Mouse (Mus musculus): Measurements from ENCODE around the gene Rpl29. TPM values are rescaled to one million over a fixed set of nuclear protein-coding genes. Genes with fewer than 3 reads are reported as not detected.

Gene Rpl29
- total RNA-seq, 1 experiment: 61.2 TPM

DNA sequence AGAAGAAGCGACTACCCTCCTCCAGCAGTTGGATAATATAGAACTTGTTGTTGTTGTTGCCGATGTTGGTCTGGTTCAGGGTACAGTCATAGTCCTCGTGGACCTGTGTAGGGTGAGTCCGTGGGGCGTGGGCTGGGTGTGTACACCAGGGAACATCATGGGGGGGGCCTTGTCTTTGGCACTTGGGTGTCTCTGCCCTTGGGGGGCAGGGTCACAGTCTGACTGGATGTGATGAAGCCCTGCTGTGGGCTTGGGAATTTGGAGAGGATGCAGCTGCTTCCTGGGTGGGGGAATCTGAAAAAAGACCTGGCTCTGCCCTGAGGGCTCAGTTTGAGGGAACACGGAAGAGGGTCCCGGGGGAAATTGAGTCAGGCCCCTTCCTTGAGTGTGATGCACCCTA, 45.8 kb downstream of the Rpl29 start:
- TF ChIP-seq ZNF384 (IDR thresholded peaks at IDR 0.05; ENCODE audit: low read depth, low read length) (no peak), ZC3H11A (IDR thresholded peaks at IDR 0.05; ENCODE audit: borderline replicate concordance, low read depth, low read length) (no peak)
- in situ Hi-C loops (cut with MboI; ENCODE audit: low sequenced_read_pairs in 2 of 2, unreplicated experiment in 2 of 2): no loop called here
- Histone ChIP-seq H3K4me1 (ENCODE audit: control insufficient read depth in 2 of 2, insufficient read depth in 2 of 2, low read length in 2 of 2, poor library complexity in 1 of 2) (peaks cover 5 to 24% of the 10 kb centered on the region in 2 experiments; a peak in 2 of 4 replicates), H3K9ac (ENCODE audit: insufficient read depth, low read depth, low read length, poor library complexity, severe bottlenecking) (no peak overlapping the region), H3K27ac (ENCODE audit: insufficient read depth, low read depth, low read length, poor library complexity, severe bottlenecking) (no peak overlapping the region), H3K36me3 (ENCODE audit: control insufficient read depth, insufficient read depth, low read length, poor library complexity, severe bottlenecking) (peaks cover 7% of the 10 kb centered on the region), H3K4me3 (ENCODE audit: insufficient read depth in 1 of 2, low read depth in 1 of 2, low read length in 2 of 2, poor library complexity in 1 of 2, severe bottlenecking in 1 of 2) (peak overlapping the region; percentile 27 to 31; a peak in 3 of 4 replicates), H3K9me3 (ENCODE audit: control insufficient read depth, insufficient read depth, low read depth, low read length) (no peaks in the 10 kb centered on the region)
- no peak for DNase-seq (ENCODE audit: low read depth, low spot score)

DNA sequence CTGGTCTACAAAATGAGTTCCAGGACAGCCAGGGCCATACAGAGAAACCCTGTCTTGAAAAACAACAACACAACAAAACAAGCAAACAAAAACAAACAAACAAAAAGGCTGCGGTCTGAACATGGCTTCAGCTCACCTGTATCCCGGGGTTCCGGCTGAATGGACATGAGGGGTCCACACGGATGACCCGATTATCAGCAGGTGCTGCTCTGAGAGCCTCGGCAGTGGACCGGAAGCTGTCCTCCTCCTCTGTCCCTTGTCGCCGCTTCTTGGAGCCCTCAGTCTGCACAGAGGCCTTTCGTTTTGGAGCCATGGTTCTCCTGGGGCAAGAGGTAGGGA, 46.4 kb downstream of the Rpl29 start, which contains the start of gene Rrp9:
Rrp9 (plus strand) TSS at position 301 of the 339 bp plus-strand sequence.
- H3K9ac ChIP-seq (ENCODE audit: insufficient read depth, low read depth, low read length, poor library complexity, severe bottlenecking): peak within 1 kb of the TSS; percentile 54; the same call in 1 of the 2 replicates

GRCm38 (mm10) chr9:106476002-106476923, 47.0 kb downstream of the Rpl29 start:
- DNase-seq (ENCODE audit: low read depth, low spot score): no peak
- TF ChIP-seq CHD2 (IDR thresholded peaks at IDR 0.05; ENCODE audit: low read depth, low read length) (no peak), MAFK (IDR thresholded peaks at IDR 0.05; ENCODE audit: insufficient read depth, low read depth, low read length) (no peak), HCFC1 (IDR thresholded peaks at IDR 0.05; ENCODE audit: borderline replicate concordance, insufficient read depth, low read length) (no peak), ZC3H11A (IDR thresholded peaks at IDR 0.05; ENCODE audit: borderline replicate concordance, low read depth, low read length) (no peak), ZNF384 (IDR thresholded peaks at IDR 0.05; ENCODE audit: low read depth, low read length) (no peak)
- H3K4me3 ChIP-seq (ENCODE audit: insufficient read depth in 1 of 2, low read depth in 1 of 2, low read length in 2 of 2, poor library complexity in 1 of 2, severe bottlenecking in 1 of 2): peak overlapping the region in 1 of 2 experiments; percentile 31; a peak in 2 of 4 replicates

More for the DNA sequence above, 46.4 kb downstream of the Rpl29 start, which contains the start of gene Rrp9:
- no peak for DNase-seq (ENCODE audit: low read depth, low spot score)
- Histone ChIP-seq H3K27ac (ENCODE audit: insufficient read depth, low read depth, low read length, poor library complexity, severe bottlenecking) (no peak within 1 kb of the TSS), H3K4me3 (ENCODE audit: insufficient read depth in 1 of 2, low read depth in 1 of 2, low read length in 2 of 2, poor library complexity in 1 of 2, severe bottlenecking in 1 of 2) (peak within 1 kb of the TSS; percentile 31), H3K9me3 (ENCODE audit: control insufficient read depth, insufficient read depth, low read depth, low read length) (no peaks in the 10 kb centered on the region), H3K4me1 (ENCODE audit: control insufficient read depth in 2 of 2, insufficient read depth in 2 of 2, low read length in 2 of 2, poor library complexity in 1 of 2) (peaks cover 5 to 24% of the 10 kb centered on the region in 2 experiments; a peak in 2 of 4 replicates), H3K36me3 (ENCODE audit: control insufficient read depth, insufficient read depth, low read length, poor library complexity, severe bottlenecking) (peaks cover 12% of the 10 kb centered on the region)
- TF ChIP-seq ZNF384 (IDR thresholded peaks at IDR 0.05; ENCODE audit: low read depth, low read length) (no peak), ZC3H11A (IDR thresholded peaks at IDR 0.05; ENCODE audit: borderline replicate concordance, low read depth, low read length) (no peak), MAFK (IDR thresholded peaks at IDR 0.05; ENCODE audit: insufficient read depth, low read depth, low read length) (no peak)
- in situ Hi-C loops (cut with MboI; ENCODE audit: low sequenced_read_pairs in 2 of 2, unreplicated experiment in 2 of 2): no loop called here

DNA sequence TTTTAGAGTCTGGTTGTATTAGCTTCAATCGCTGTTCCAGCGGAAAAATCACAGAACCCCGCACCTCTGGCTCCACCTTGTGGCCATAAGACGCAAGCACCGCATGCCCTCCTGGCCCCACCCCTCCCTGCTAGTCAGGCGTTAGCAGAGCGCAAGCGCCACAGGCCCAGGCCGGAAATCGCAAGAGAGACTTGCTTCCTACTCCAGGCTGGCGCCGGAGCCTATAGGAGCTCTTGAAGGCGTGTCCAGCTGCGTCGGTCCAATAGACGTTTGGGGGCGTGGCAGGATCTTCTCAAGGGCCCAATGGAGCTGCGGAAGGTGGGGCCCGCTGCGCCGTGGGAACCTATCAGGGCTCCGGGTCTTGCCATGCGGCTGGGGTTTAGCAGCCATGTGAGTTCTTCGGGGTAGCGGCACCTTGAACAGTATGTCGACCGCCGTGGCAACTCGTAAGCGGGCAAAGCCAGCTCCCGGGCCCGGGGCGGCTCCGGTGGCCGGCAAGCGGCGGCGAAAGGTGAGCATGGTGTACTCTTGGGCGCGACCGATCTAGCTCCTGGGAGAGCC, 47.8 kb downstream of the Rpl29 start, which contains the start of gene Parp3:
Parp3 (minus strand) TSS at position 26 of the 561 bp plus-strand sequence.
- TF ChIP-seq HCFC1 (IDR thresholded peaks at IDR 0.05; ENCODE audit: borderline replicate concordance, insufficient read depth, low read length) (no peak), CHD2 (IDR thresholded peaks at IDR 0.05; ENCODE audit: low read depth, low read length) (peak; percentile 81), ZC3H11A (IDR thresholded peaks at IDR 0.05; ENCODE audit: borderline replicate concordance, low read depth, low read length) (peak; percentile 85; the same call in 1 of the 2 replicates), MAFK (IDR thresholded peaks at IDR 0.05; ENCODE audit: insufficient read depth, low read depth, low read length) (no peak), ZNF384 (IDR thresholded peaks at IDR 0.05; ENCODE audit: low read depth, low read length) (no peak)
- peak; percentile 99 for DNase-seq (ENCODE audit: low read depth, low spot score)
- in situ Hi-C loops (cut with MboI; ENCODE audit: low sequenced_read_pairs in 2 of 2, unreplicated experiment in 2 of 2): no loop called here
- H3K9ac ChIP-seq (ENCODE audit: insufficient read depth, low read depth, low read length, poor library complexity, severe bottlenecking): peak within 1 kb of the TSS; percentile 86
- H3K27ac ChIP-seq (ENCODE audit: insufficient read depth, low read depth, low read length, poor library complexity, severe bottlenecking): no peak within 1 kb of the TSS
- peaks cover 24% of the 10 kb centered on the region for H3K36me3 ChIP-seq (ENCODE audit: control insufficient read depth, insufficient read depth, low read length, poor library complexity, severe bottlenecking)
- H3K4me1 ChIP-seq (ENCODE audit: control insufficient read depth in 2 of 2, insufficient read depth in 2 of 2, low read length in 2 of 2, poor library complexity in 1 of 2): peaks cover 5 to 16% of the 10 kb centered on the region in 2 experiments; a peak in 2 of 4 replicates
- no peaks in the 10 kb centered on the region for H3K9me3 ChIP-seq (ENCODE audit: control insufficient read depth, insufficient read depth, low read depth, low read length)
- H3K4me3 ChIP-seq (ENCODE audit: insufficient read depth in 1 of 2, low read depth in 1 of 2, low read length in 2 of 2, poor library complexity in 1 of 2, severe bottlenecking in 1 of 2): peak within 1 kb of the TSS; percentile 76 to 86

More at GRCm38 (mm10) chr9:106476002-106476923, 47.0 kb downstream of the Rpl29 start:
- in situ Hi-C loops (cut with MboI; ENCODE audit: low sequenced_read_pairs in 2 of 2, unreplicated experiment in 2 of 2): no loop called here
- H3K4me1 ChIP-seq (ENCODE audit: control insufficient read depth in 2 of 2, insufficient read depth in 2 of 2, low read length in 2 of 2, poor library complexity in 1 of 2): peaks cover 5 to 20% of the 10 kb centered on the region in 2 experiments; a peak in 2 of 4 replicates
- H3K36me3 ChIP-seq (ENCODE audit: control insufficient read depth, insufficient read depth, low read length, poor library complexity, severe bottlenecking): peaks cover 18% of the 10 kb centered on the region
- peak overlapping the region; percentile 54; the same call in 1 of the 2 replicates for H3K9ac ChIP-seq (ENCODE audit: insufficient read depth, low read depth, low read length, poor library complexity, severe bottlenecking)
- H3K9me3 ChIP-seq (ENCODE audit: control insufficient read depth, insufficient read depth, low read depth, low read length): no peaks in the 10 kb centered on the region
- H3K27ac ChIP-seq (ENCODE audit: insufficient read depth, low read depth, low read length, poor library complexity, severe bottlenecking): no peak overlapping the region
